Mouse (Mus musculus) ES-E14 (cell line): Measurements from ENCODE around the gene Hpdl. TPM values are rescaled to one million over a fixed set of nuclear protein-coding genes. Genes with fewer than 3 reads are reported as not detected.
A peak's percentile ranks its signal among the peaks of the same experiment; 100 is the strongest.

Experiments
- DNase-seq: peaks from one replicate; pipeline ENCODE4 v3.0.0-alpha.2; 2013; ENCODE audit warnings: low read depth, low spot score
- H3K27ac ChIP-seq: 2 replicates; pipeline ENCODE4 v1.5.1; 2012; ENCODE audit warnings: low read depth, mild to moderate bottlenecking, low read length, moderate library complexity, mixed read lengths; ENCODE audit not compliant: poor library complexity, insufficient read depth, severe bottlenecking
- H3K36me3 ChIP-seq: 2 replicates; pipeline ENCODE4 v1.6.1; 2012; ENCODE audit warnings: mild to moderate bottlenecking, low read length, moderate library complexity, mixed read lengths; ENCODE audit not compliant: control insufficient read depth, poor library complexity, insufficient read depth, severe bottlenecking
- H3K4me1 ChIP-seq, 2 experiments: fragments of 150-350 bp in 1 of 2; sonication (generic) in 1 of 2; 2 replicates each; pipeline ENCODE4 v1.6.1; 2012; ENCODE audit warnings: low read length in 2 of 2, mild to moderate bottlenecking in 1 of 2, mixed read lengths in 1 of 2; ENCODE audit not compliant: control insufficient read depth in 2 of 2, insufficient read depth in 2 of 2, poor library complexity in 1 of 2
- H3K4me3 ChIP-seq, 2 experiments: fragments of 150-350 bp in 1 of 2; sonication (generic) in 1 of 2; 2 replicates each; pipeline ENCODE4 v1.5.1; 2012; ENCODE audit warnings: low read length in 2 of 2, low read depth in 1 of 2, mild to moderate bottlenecking in 1 of 2, mixed read lengths in 1 of 2; ENCODE audit not compliant: insufficient read depth in 1 of 2, poor library complexity in 1 of 2, severe bottlenecking in 1 of 2
- H3K9ac ChIP-seq: 2 replicates; pipeline ENCODE4 v1.6.1; 2012; ENCODE audit warnings: low read depth, mild to moderate bottlenecking, low read length, mixed read lengths; ENCODE audit not compliant: poor library complexity, insufficient read depth, severe bottlenecking
- H3K9me3 ChIP-seq: fragments of 150-350 bp; sonication (generic); 2 replicates; pipeline ENCODE4 v1.6.1; 2012; ENCODE audit warnings: low read depth, mild to moderate bottlenecking, low read length; ENCODE audit not compliant: control insufficient read depth, insufficient read depth
- CHD2 ChIP-seq: IDR thresholded peaks from 2 replicates; pipeline ENCODE4 v1.6.1; 2014; ENCODE audit warnings: mild to moderate bottlenecking, low read depth, low read length, inconsistent platforms
- HCFC1 ChIP-seq: IDR thresholded peaks from 2 replicates; pipeline ENCODE4 v1.6.1; 2012; ENCODE audit warnings: low read length, inconsistent platforms, borderline replicate concordance; ENCODE audit not compliant: insufficient read depth
- MAFK ChIP-seq: IDR thresholded peaks from 2 replicates; pipeline ENCODE4 v1.6.1; 2014; ENCODE audit warnings: mild to moderate bottlenecking, low read depth, low read length, inconsistent platforms; ENCODE audit not compliant: insufficient read depth
- ZC3H11A ChIP-seq: IDR thresholded peaks from 2 replicates; pipeline ENCODE4 v1.6.1; 2012; ENCODE audit warnings: low read depth, mild to moderate bottlenecking, inconsistent platforms, low read length, borderline replicate concordance
- ZNF384 ChIP-seq: IDR thresholded peaks from 2 replicates; pipeline ENCODE4 v1.6.1; 2012; ENCODE audit warnings: low read depth, low read length, inconsistent platforms
- in situ Hi-C, 2 experiments: fragments of 600-800 bp; cut with MboI; formaldehyde crosslinking; loops; one replicate each; pipeline ENCODE4 v1.15.1; 2025; ENCODE audit warnings: low sequenced_read_pairs in 2 of 2, inconsistent platforms in 1 of 2; ENCODE audit not compliant: unreplicated experiment in 2 of 2
- total RNA-seq: library from RNA; depleted of rRNA; stranded (reverse); fragments of 300-350 nt; gene quantifications from 2 replicates; pipeline ENCODE4 v1.2.3, GENCODE M21; 2012; rRNA removed

The Hpdl gene
- total RNA-seq, 1 experiment, result 5.8 TPM

- peak; percentile 63 for DNase-seq
- TF ChIP-seq MAFK (no peak), CHD2 (no peak), HCFC1 (no peak), ZC3H11A (no peak), ZNF384 (no peak)
- Histone ChIP-seq H3K4me1 (peaks cover 17% of the 10 kb centered on the region in 2 experiments), H3K4me3 (no peak overlapping the region), H3K27ac (peak overlapping the region; percentile 38; the same call in 1 of the 2 replicates), H3K9me3 (no peaks in the 10 kb centered on the region), H3K36me3 (no peaks in the 10 kb centered on the region), H3K9ac (no peak overlapping the region)
- in situ Hi-C loops, result loop anchor here in 1 of 2 experiments (10.0 kb wide), 1 partner anchor 66 kb away; no protein-coding TSS in a partner anchor
Measured at GRCm38 (mm10) chr4:116780541-116780940, 41.0 kb downstream of the Hpdl start.

GRCm38 (mm10) chr4:116777079-116777478 lies 44.4 kb downstream of the Hpdl start:
- DNase-seq, result no peak
- Histone ChIP-seq H3K27ac (no peak overlapping the region), H3K36me3 (no peaks in the 10 kb centered on the region), H3K4me1 (peaks cover 9 to 13% of the 10 kb centered on the region in 2 experiments), H3K4me3 (no peak overlapping the region), H3K9me3 (no peaks in the 10 kb centered on the region), H3K9ac (no peak overlapping the region)
- TF ChIP-seq ZNF384 (no peak), CHD2 (no peak), HCFC1 (no peak), ZC3H11A (no peak), MAFK (no peak)
- in situ Hi-C loops, result no loop called here

GRCm38 (mm10) chr4:116776391-116776790 lies 45.1 kb downstream of the Hpdl start:
- in situ Hi-C loops, result no loop called here
- H3K9me3 ChIP-seq, result no peaks in the 10 kb centered on the region
- DNase-seq, result no peak
- no peak overlapping the region for H3K4me3 ChIP-seq
- TF ChIP-seq ZC3H11A (no peak), HCFC1 (no peak), MAFK (no peak), ZNF384 (no peak), CHD2 (no peak)
- no peak overlapping the region for H3K9ac ChIP-seq
- H3K4me1 ChIP-seq, result peaks cover 6 to 8% of the 10 kb centered on the region in 2 experiments
- H3K36me3 ChIP-seq, result no peaks in the 10 kb centered on the region; the same call in 1 of the 2 replicates
- H3K27ac ChIP-seq, result no peak overlapping the region

Other genes with a start within 250 kb of the Hpdl start
- gene Ccdc17, start 225.1 kb downstream of the Hpdl start, total RNA-seq, result 2.7 and 2.9 TPM in 2 replicates
- 325 and 342 TPM in 2 replicates for gene Nasp, start 193.8 kb downstream of the Hpdl start, total RNA-seq
- gene Akr1a1, start 170.0 kb downstream of the Hpdl start, total RNA-seq, result 197 and 262 TPM in 2 replicates
- gene Prdx1, start 136.2 kb downstream of the Hpdl start, total RNA-seq, result 444 and 682 TPM in 2 replicates
- 15.8 and 18.7 TPM in 2 replicates for gene Mmachc, start 113.3 kb downstream of the Hpdl start, total RNA-seq
- gene Ccdc163, start 113.2 kb downstream of the Hpdl start, total RNA-seq, result 18.6 and 21.9 TPM in 2 replicates
- 15.3 and 20.6 TPM in 2 replicates for gene Tesk2, start 100.8 kb downstream of the Hpdl start, total RNA-seq
- 47.4 and 51.9 TPM in 2 replicates for gene Toe1, start 14.1 kb downstream of the Hpdl start, total RNA-seq
- 23.1 and 32.2 TPM in 2 replicates for gene Mutyh, start 14.0 kb downstream of the Hpdl start, total RNA-seq
- gene Zswim5, start 55.7 kb upstream of the Hpdl start, total RNA-seq, result 2.5 and 3.2 TPM in 2 replicates
- 65.8 and 82.5 TPM in 2 replicates for gene Urod, start 172.7 kb upstream of the Hpdl start, total RNA-seq
- 14.8 and 21.8 TPM in 2 replicates for gene Hectd3, start 173.6 kb upstream of the Hpdl start, total RNA-seq
- gene Eif2b3, start 197.7 kb upstream of the Hpdl start, total RNA-seq, result 43.7 and 55.1 TPM in 2 replicates